In the genomic region with DNA sequence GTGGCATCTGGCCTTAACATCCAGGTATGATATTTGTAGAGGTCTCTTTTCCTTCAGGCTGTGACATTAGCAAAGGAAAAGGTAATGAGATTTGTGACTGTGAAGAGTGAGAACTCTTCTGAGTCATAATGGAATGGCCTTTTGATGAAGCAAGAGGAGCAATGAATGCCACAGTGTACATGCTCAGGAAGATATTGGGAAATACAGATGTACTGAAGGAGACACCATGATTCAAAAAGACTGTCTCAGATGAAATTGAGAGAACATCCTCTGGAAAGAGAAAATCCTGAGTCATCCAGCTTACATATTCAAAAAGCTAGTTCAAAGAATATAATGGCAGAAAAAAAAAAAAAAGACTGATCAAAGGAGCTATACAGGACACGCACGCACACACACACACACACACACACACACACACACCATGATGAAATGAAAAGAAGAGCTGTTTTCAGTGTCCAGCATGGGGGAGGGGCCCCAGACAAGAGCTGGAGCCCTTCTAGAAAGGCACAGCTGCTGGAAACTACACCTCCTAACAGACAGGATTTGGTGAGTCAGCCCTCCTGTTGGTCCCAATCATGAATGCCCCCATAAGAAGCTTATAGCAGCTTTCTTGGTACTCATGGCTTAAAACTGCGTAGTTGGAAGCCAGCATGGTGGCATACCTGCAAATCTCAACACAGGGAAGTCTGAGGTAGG, we compare ENCODE assay signal across 12 mouse cellular contexts.
DNase-seq lines count a peak whose midpoint lies in the region; ATAC-seq lines count a peak whose summit lies in the region.
"Had no signal": no experiment of that assay in that cellular context is flagged by ENCODE, and none has a peak within 500 bp of the region (broad histone marks: within the 10 kb centered on the region; RNA-seq: fewer than 3 reads in every experiment).

No protein-coding gene starts in this region.

- 0 out of 2 replicates have a peak, but pooled peaks have one; percentile 25 for ATAC-seq in hindbrain, embryonic 11.5 days (ENCODE audit: low FRiP score)
- no peak; the same call in 1 of the 2 replicates for ATAC-seq in hindbrain, embryonic 14.5 days (ENCODE audit: low FRiP score)
- ATAC-seq in hindbrain, embryonic 16.5 days: 0 out of 2 replicates have a peak, but pooled peaks have one; percentile 48
- ATAC-seq: CD4-positive, CD25-positive, alpha-beta regulatory T cell, adult 4 months had no signal

- peak; percentile 1 for DNase-seq in hindbrain, embryonic 11.5 days (ENCODE audit: low spot score)
- DNase-seq in hindbrain, embryonic 14.5 days (ENCODE audit: low spot score): no peak
- DNase-seq in cerebellum, postnatal 14 days: peak; percentile 40 to 44
- peak; percentile 38 for DNase-seq in retina, embryonic 14.5 days (ENCODE audit: low spot score)
- no peak for DNase-seq in neural tube, embryonic 10.5 days (ENCODE audit: extremely low spot score, low spot score)
- DNase-seq in kidney, postnatal 10 days: no peak
- DNase-seq in thymus, adult 18-20 months: no peak
- DNase-seq: gastrocnemius, postnatal 25 days; heart, postnatal 14 days had no signal

- no peak overlapping the region for H3K9ac ChIP-seq in hindbrain, embryonic 11.5 days (ENCODE audit: low read depth, low read length)
- H3K9ac ChIP-seq in hindbrain, embryonic 14.5 days: no peak overlapping the region
- no peak overlapping the region for H3K9ac ChIP-seq in hindbrain, embryonic 16.5 days (ENCODE audit: low read depth, low read length)
- H3K9ac ChIP-seq: stomach, embryonic 15.5 days had no signal

- H3K36me3 ChIP-seq in hindbrain, embryonic 11.5 days (ENCODE audit: control insufficient read depth, insufficient read depth, low read length): no peaks in the 10 kb centered on the region
- H3K36me3 ChIP-seq in hindbrain, embryonic 14.5 days (replicated peaks; ENCODE audit: control insufficient read depth, insufficient read depth): no peaks in the 10 kb centered on the region
- H3K36me3 ChIP-seq in hindbrain, embryonic 16.5 days (ENCODE audit: control insufficient read depth, insufficient read depth, low read length): no peaks in the 10 kb centered on the region
- H3K36me3 ChIP-seq: stomach, embryonic 15.5 days had no signal

- no peaks in the 10 kb centered on the region for H3K4me1 ChIP-seq in hindbrain, embryonic 11.5 days (replicated peaks; ENCODE audit: control insufficient read depth, insufficient read depth, low read length)
- no peaks in the 10 kb centered on the region for H3K4me1 ChIP-seq in hindbrain, embryonic 14.5 days (replicated peaks; ENCODE audit: control insufficient read depth, insufficient read depth, low read length)
- H3K4me1 ChIP-seq in hindbrain, embryonic 16.5 days (ENCODE audit: control insufficient read depth, insufficient read depth, low read depth, low read length): no peaks in the 10 kb centered on the region; the same call in 1 of the 2 replicates
- H3K4me1 ChIP-seq: stomach, embryonic 15.5 days had no signal

- 72% methylated on average over 3 of the region's 3 CpGs for WGBS in hindbrain, embryonic 11.5 days
- WGBS in hindbrain, embryonic 14.5 days: 82% methylated on average over 3 of the region's 3 CpGs
- WGBS in hindbrain, embryonic 16.5 days: 61% methylated on average over 3 of the region's 3 CpGs

- H3K27me3 ChIP-seq in hindbrain, embryonic 11.5 days (ENCODE audit: control insufficient read depth, insufficient read depth, low read length): no peaks in the 10 kb centered on the region
- H3K27me3 ChIP-seq in hindbrain, embryonic 14.5 days (ENCODE audit: control insufficient read depth, insufficient read depth, low read length): no peaks in the 10 kb centered on the region
- no peaks in the 10 kb centered on the region for H3K27me3 ChIP-seq in hindbrain, embryonic 16.5 days (replicated peaks; ENCODE audit: control insufficient read depth, insufficient read depth, low read length)
- H3K27me3 ChIP-seq: stomach, embryonic 15.5 days had no signal

- H3K4me2 ChIP-seq in hindbrain, embryonic 11.5 days (replicated peaks; ENCODE audit: low read depth, low read length): no peak overlapping the region
- no peak overlapping the region for H3K4me2 ChIP-seq in hindbrain, embryonic 14.5 days (replicated peaks)
- H3K4me2 ChIP-seq in hindbrain, embryonic 16.5 days (ENCODE audit: low read length): no peak overlapping the region
- H3K4me2 ChIP-seq: stomach, embryonic 15.5 days had no signal

- no peak overlapping the region for H3K4me3 ChIP-seq in hindbrain, embryonic 11.5 days (ENCODE audit: low read depth, low read length)
- no peak overlapping the region for H3K4me3 ChIP-seq in hindbrain, embryonic 14.5 days (replicated peaks; ENCODE audit: low read length)
- H3K4me3 ChIP-seq in hindbrain, embryonic 16.5 days (ENCODE audit: low read length): no peak overlapping the region
- H3K4me3 ChIP-seq: stomach, embryonic 15.5 days had no signal

- no peak overlapping the region for H3K27ac ChIP-seq in hindbrain, embryonic 11.5 days (ENCODE audit: low read depth, low read length)
- H3K27ac ChIP-seq in hindbrain, embryonic 14.5 days: no peak overlapping the region
- no peak overlapping the region for H3K27ac ChIP-seq in hindbrain, embryonic 16.5 days (ENCODE audit: low read depth, low read length)
- H3K27ac ChIP-seq: stomach, embryonic 15.5 days had no signal

- no peaks in the 10 kb centered on the region for H3K9me3 ChIP-seq in hindbrain, embryonic 11.5 days (ENCODE audit: control insufficient read depth, low read length)
- H3K9me3 ChIP-seq in hindbrain, embryonic 14.5 days (ENCODE audit: control insufficient read depth, low read length): no peaks in the 10 kb centered on the region
- H3K9me3 ChIP-seq in hindbrain, embryonic 16.5 days (ENCODE audit: control insufficient read depth, low read length): no peaks in the 10 kb centered on the region
- H3K9me3 ChIP-seq: stomach, embryonic 15.5 days had no signal

Comparison
In these comparisons a context has a peak if more than half of its experiments do, and no peak if none do; other contexts are left out.
1. DNase-seq: peak in hindbrain, embryonic 11.5 days (single experiment), cerebellum, postnatal 14 days (2 of 2) and retina, embryonic 14.5 days (single experiment); none in hindbrain, embryonic 14.5 days (single experiment), neural tube, embryonic 10.5 days (single experiment), kidney, postnatal 10 days (single experiment) and thymus, adult 18-20 months (0 of 2).